ENCODE assay signal across 9 mouse cellular contexts in the genomic region with DNA sequence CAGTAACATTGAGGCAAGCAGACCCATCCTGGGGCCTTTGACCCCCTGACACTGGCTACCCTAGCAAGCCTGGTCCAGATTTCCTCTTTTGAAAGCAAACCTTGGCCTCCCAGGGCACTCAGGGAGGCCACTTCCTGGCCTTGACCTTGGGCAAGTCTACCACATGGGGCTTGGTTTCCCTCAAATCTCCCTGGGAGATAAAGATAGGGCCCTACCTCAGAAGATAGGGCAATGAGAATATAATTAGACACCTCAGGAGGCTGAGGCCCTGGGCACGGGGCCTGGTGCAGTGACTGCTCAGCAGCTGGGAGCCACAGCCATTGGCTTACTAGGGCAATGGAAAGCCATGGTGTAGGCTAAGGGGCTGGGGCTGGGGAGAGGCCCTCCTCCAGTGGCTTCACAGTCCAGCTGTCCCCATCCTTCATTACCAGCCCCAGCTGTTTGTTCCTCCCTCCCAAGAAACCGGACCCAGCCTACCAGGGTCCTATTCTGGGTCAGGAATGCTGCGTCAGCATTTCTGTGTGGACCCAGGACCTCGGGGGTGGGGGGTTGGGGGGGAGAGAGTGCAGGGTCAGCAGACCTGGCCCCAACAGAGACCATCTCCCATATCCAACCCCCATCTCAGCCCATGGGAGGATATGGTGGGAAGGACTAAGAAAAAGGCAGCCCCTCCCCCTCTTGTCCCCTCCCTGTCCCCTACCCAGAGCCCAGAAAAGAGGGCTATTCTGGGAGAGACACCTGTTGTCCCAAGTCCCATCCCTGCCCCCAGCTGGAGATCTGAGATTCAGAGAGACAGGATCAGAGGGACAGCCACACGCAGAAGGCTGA. TPM values are rescaled to one million over a fixed set of nuclear protein-coding genes. Genes with fewer than 3 reads are reported as not detected.
A peak's percentile ranks its signal among the peaks of the same experiment; 100 is the strongest.
DNase-seq lines count a peak whose midpoint lies in the region; ATAC-seq lines count a peak whose summit lies in the region.
"Had no signal": no experiment of that assay in that cellular context is flagged by ENCODE, and none has a peak within 500 bp of the region (broad histone marks: within the 10 kb centered on the region; RNA-seq: fewer than 3 reads in every experiment).

No protein-coding gene starts in this region.

- H3K4me2 ChIP-seq in forebrain, embryonic 13.5 days = 0 out of 2 replicates have a peak overlapping the region, but pooled peaks have one; percentile 72
- no peak overlapping the region for H3K4me2 ChIP-seq in forebrain, embryonic 12.5 days
- H3K4me2 ChIP-seq in neural tube, embryonic 15.5 days = no peak overlapping the region
- peak overlapping the region; percentile 74 for H3K4me2 ChIP-seq in limb, embryonic 11.5 days (ENCODE audit: low read depth, severe bottlenecking)

- no peak for ATAC-seq in forebrain, embryonic 13.5 days
- ATAC-seq in forebrain, embryonic 12.5 days (ENCODE audit: low FRiP score) = no peak
- ATAC-seq in neural tube, embryonic 15.5 days (ENCODE audit: low FRiP score) = no peak
- ATAC-seq in limb, embryonic 11.5 days (ENCODE audit: insufficient number of reproducible peaks, low FRiP score, low TSS enrichment, low read depth) = peak; percentile 46; the same call in 1 of the 2 replicates

- H3K27me3 ChIP-seq in forebrain, embryonic 13.5 days = peaks cover 5% of the 10 kb centered on the region; the same call in 1 of the 2 replicates
- peaks cover 17% of the 10 kb centered on the region for H3K27me3 ChIP-seq in forebrain, embryonic 12.5 days
- peaks cover 9% of the 10 kb centered on the region; the same call in 1 of the 2 replicates for H3K27me3 ChIP-seq in neural tube, embryonic 15.5 days (replicated peaks)
- H3K27me3 ChIP-seq in limb, embryonic 11.5 days (ENCODE audit: control insufficient read depth, insufficient read depth, low read length) = no peaks in the 10 kb centered on the region

- H3K9me3 ChIP-seq in forebrain, embryonic 13.5 days (replicated peaks) = no peaks in the 10 kb centered on the region
- no peaks in the 10 kb centered on the region for H3K9me3 ChIP-seq in forebrain, embryonic 12.5 days
- H3K9me3 ChIP-seq in neural tube, embryonic 15.5 days (replicated peaks) = no peaks in the 10 kb centered on the region
- H3K9me3 ChIP-seq in limb, embryonic 11.5 days (ENCODE audit: control insufficient read depth, low read length) = no peaks in the 10 kb centered on the region

- no peak overlapping the region for H3K9ac ChIP-seq in forebrain, embryonic 13.5 days
- H3K9ac ChIP-seq in forebrain, embryonic 12.5 days = no peak overlapping the region
- H3K9ac ChIP-seq in neural tube, embryonic 15.5 days (replicated peaks) = no peak overlapping the region
- H3K9ac ChIP-seq in limb, embryonic 11.5 days (ENCODE audit: low read length) = no peak overlapping the region

- 58% methylated on average over 5 of the region's 5 CpGs for WGBS in forebrain, embryonic 13.5 days
- WGBS in forebrain, embryonic 12.5 days = 58% methylated on average over 5 of the region's 5 CpGs
- 51% methylated on average over 5 of the region's 5 CpGs for WGBS in neural tube, embryonic 15.5 days
- 51% methylated on average over 5 of the region's 5 CpGs for WGBS in limb, embryonic 11.5 days

- peaks cover 11% of the 10 kb centered on the region for H3K4me1 ChIP-seq in forebrain, embryonic 13.5 days
- H3K4me1 ChIP-seq in forebrain, embryonic 12.5 days = peaks cover 12% of the 10 kb centered on the region
- peaks cover 8% of the 10 kb centered on the region; the same call in 1 of the 2 replicates for H3K4me1 ChIP-seq in neural tube, embryonic 15.5 days
- H3K4me1 ChIP-seq in limb, embryonic 11.5 days (ENCODE audit: control insufficient read depth, insufficient read depth, low read length) = peaks cover 3% of the 10 kb centered on the region

- no peak overlapping the region for H3K27ac ChIP-seq in forebrain, embryonic 13.5 days
- H3K27ac ChIP-seq in forebrain, embryonic 12.5 days = no peak overlapping the region
- no peak overlapping the region for H3K27ac ChIP-seq in neural tube, embryonic 15.5 days (replicated peaks)
- H3K27ac ChIP-seq in limb, embryonic 11.5 days (replicated peaks; ENCODE audit: low read depth, low read length) = no peak overlapping the region

- H3K36me3 ChIP-seq in forebrain, embryonic 13.5 days (ENCODE audit: poor library complexity, severe bottlenecking) = no peaks in the 10 kb centered on the region
- no peaks in the 10 kb centered on the region for H3K36me3 ChIP-seq in forebrain, embryonic 12.5 days (replicated peaks)
- no peaks in the 10 kb centered on the region for H3K36me3 ChIP-seq in neural tube, embryonic 15.5 days
- H3K36me3 ChIP-seq in limb, embryonic 11.5 days (ENCODE audit: control insufficient read depth, insufficient read depth, low read length) = no peaks in the 10 kb centered on the region

- DNase-seq in neural tube, embryonic 10.5 days (ENCODE audit: extremely low spot score, low spot score) = peak; percentile 14
- DNase-seq in limb, embryonic 11.5 days (ENCODE audit: low spot score) = no peak
- DNase-seq in layer of hippocampus, adult 9-10 months (ENCODE audit: low spot score) = no peak
- no peak for DNase-seq in layer of hippocampus, adult 9-11 months
- DNase-seq in right cerebral cortex, postnatal 36 days (ENCODE audit: low spot score in 2 of 2) = no peak
- DNase-seq: lung, adult 18-20 months had no signal

- H3K4me3 ChIP-seq in forebrain, embryonic 13.5 days = no peak overlapping the region
- no peak overlapping the region for H3K4me3 ChIP-seq in forebrain, embryonic 12.5 days (replicated peaks)
- no peak overlapping the region for H3K4me3 ChIP-seq in neural tube, embryonic 15.5 days (replicated peaks)
- peak overlapping the region; percentile 36 for H3K4me3 ChIP-seq in limb, embryonic 11.5 days (ENCODE audit: low read depth, low read length)

RNA-seq across cellular contexts. Expression of a gene that starts 1.2 kb away (rescaled TPM):
- polyA plus RNA-seq in forebrain, embryonic 13.5 days (2015; fragmentation: Nextera tagmentation; extraction: Ambion mirVana) = 7.5 and 10.2 TPM in 2 replicates
- 3.6 and 4.8 TPM in 2 replicates for polyA plus RNA-seq in forebrain, embryonic 12.5 days (2016; fragmentation: Nextera tagmentation; extraction: Ambion mirVana)
- 8.7 and 13.4 TPM in 2 replicates for polyA plus RNA-seq in neural tube, embryonic 15.5 days (2015; fragmentation: Nextera tagmentation; extraction: Ambion mirVana)
- polyA plus RNA-seq in limb, embryonic 11.5 days (2014; fragmentation: Nextera tagmentation; extraction: Ambion mirVana) = 2.5 and 2.7 TPM in 2 replicates

RNA-seq across cellular contexts. Expression of a gene that starts 10.9 kb away (rescaled TPM):
- 0.48 and 0.57 TPM in 2 replicates for polyA plus RNA-seq in forebrain, embryonic 13.5 days (2015; fragmentation: Nextera tagmentation; extraction: Ambion mirVana)
- polyA plus RNA-seq in forebrain, embryonic 12.5 days (2016; fragmentation: Nextera tagmentation; extraction: Ambion mirVana) = 0.34 and 0.58 TPM in 2 replicates
- 0.79 and 0.80 TPM in 2 replicates for polyA plus RNA-seq in neural tube, embryonic 15.5 days (2015; fragmentation: Nextera tagmentation; extraction: Ambion mirVana)
- polyA plus RNA-seq in limb, embryonic 11.5 days (2014; fragmentation: Nextera tagmentation; extraction: Ambion mirVana) = 0.25 and 0.37 TPM in 2 replicates

RNA-seq across cellular contexts. Expression of a gene that starts 32.3 kb away (rescaled TPM):
- 14.1 and 15.9 TPM in 2 replicates for polyA plus RNA-seq in forebrain, embryonic 13.5 days (2015; fragmentation: Nextera tagmentation; extraction: Ambion mirVana)
- polyA plus RNA-seq in forebrain, embryonic 12.5 days (2016; fragmentation: Nextera tagmentation; extraction: Ambion mirVana) = 16.4 and 17.7 TPM in 2 replicates
- 51.2 and 53.1 TPM in 2 replicates for polyA plus RNA-seq in neural tube, embryonic 15.5 days (2015; fragmentation: Nextera tagmentation; extraction: Ambion mirVana)
- 10.1 and 11.9 TPM in 2 replicates for polyA plus RNA-seq in limb, embryonic 11.5 days (2014; fragmentation: Nextera tagmentation; extraction: Ambion mirVana)

RNA-seq across cellular contexts. Expression of a gene that starts 46.3 kb away (rescaled TPM):
- 0.38 and 0.65 TPM in 2 replicates for polyA plus RNA-seq in forebrain, embryonic 13.5 days (2015; fragmentation: Nextera tagmentation; extraction: Ambion mirVana)
- 0.57 and 1.2 TPM in 2 replicates for polyA plus RNA-seq in forebrain, embryonic 12.5 days (2016; fragmentation: Nextera tagmentation; extraction: Ambion mirVana)
- polyA plus RNA-seq in neural tube, embryonic 15.5 days (2015; fragmentation: Nextera tagmentation; extraction: Ambion mirVana) = 0.46 and 1.0 TPM in 2 replicates
- 0.23 and 0.81 TPM in 2 replicates for polyA plus RNA-seq in limb, embryonic 11.5 days (2014; fragmentation: Nextera tagmentation; extraction: Ambion mirVana)

RNA-seq across cellular contexts. Expression of a gene that starts 46.5 kb away (rescaled TPM):
- 5.6 and 6.5 TPM in 2 replicates for polyA plus RNA-seq in forebrain, embryonic 13.5 days (2015; fragmentation: Nextera tagmentation; extraction: Ambion mirVana)
- 7.9 and 8.3 TPM in 2 replicates for polyA plus RNA-seq in forebrain, embryonic 12.5 days (2016; fragmentation: Nextera tagmentation; extraction: Ambion mirVana)
- polyA plus RNA-seq in neural tube, embryonic 15.5 days (2015; fragmentation: Nextera tagmentation; extraction: Ambion mirVana) = 10.5 and 11.7 TPM in 2 replicates
- 4.7 and 5.1 TPM in 2 replicates for polyA plus RNA-seq in limb, embryonic 11.5 days (2014; fragmentation: Nextera tagmentation; extraction: Ambion mirVana)

Comparison
In these comparisons a context has a peak if more than half of its experiments do, and no peak if none do; other contexts are left out.
1. H3K4me2 ChIP-seq: peak in forebrain, embryonic 13.5 days (single experiment) and limb, embryonic 11.5 days (single experiment); none in forebrain, embryonic 12.5 days (single experiment) and neural tube, embryonic 15.5 days (single experiment).